Mouse (Mus musculus): Measurements from ENCODE around the gene Igfbp3. TPM values are rescaled to one million over a fixed set of nuclear protein-coding genes. Genes with fewer than 3 reads are reported as not detected.

Gene Igfbp3
- 19.7 and 22.3 TPM in 2 replicates for polyA plus RNA-seq (2014; fragmentation: Nextera tagmentation; extraction: Ambion mirVana)

- ATAC-seq (ENCODE audit: low FRiP score), result peak; percentile 91
These were observed at the start of gene Igfbp3 for GRCm38 (mm10) chr11:7213501-7214341. Gene Igfbp3, minus strand, starts transcription at chr11:7213923.

GRCm38 (mm10) chr11:7250870-7251269, 37.1 kb upstream of the Igfbp3 start:
- ATAC-seq (ENCODE audit: low FRiP score) (no peak), DNase-seq (ENCODE audit: low spot score) (no peak)
- Histone ChIP-seq H3K4me3 (replicated peaks; ENCODE audit: low read length) (no peak overlapping the region), H3K27me3 (ENCODE audit: control insufficient read depth, insufficient read depth, low read length) (no peaks in the 10 kb centered on the region), H3K9ac (no peak overlapping the region), H3K4me2 (replicated peaks) (no peak overlapping the region), H3K36me3 (replicated peaks; ENCODE audit: control insufficient read depth, insufficient read depth) (no peaks in the 10 kb centered on the region), H3K9me3 (ENCODE audit: control insufficient read depth, low read length) (no peaks in the 10 kb centered on the region), H3K27ac (no peak overlapping the region), H3K4me1 (replicated peaks; ENCODE audit: control insufficient read depth, insufficient read depth, low read length) (no peaks in the 10 kb centered on the region)
- 91% methylated on average over 5 of the region's 5 CpGs for WGBS

More at GRCm38 (mm10) chr11:7213501-7214341, at the start of gene Igfbp3:
- WGBS, result under 1% methylated on average over 73 of the region's 104 CpGs
- Histone ChIP-seq H3K4me2 (replicated peaks) (peak within 1 kb of the TSS; percentile 94), H3K4me3 (replicated peaks; ENCODE audit: low read length) (peak within 1 kb of the TSS; percentile 80), H3K27ac (peak within 1 kb of the TSS; percentile 89), H3K4me1 (replicated peaks; ENCODE audit: control insufficient read depth, insufficient read depth, low read length) (peaks cover 31% of the 10 kb centered on the region), H3K27me3 (ENCODE audit: control insufficient read depth, insufficient read depth, low read length) (peaks cover 34% of the 10 kb centered on the region), H3K9me3 (ENCODE audit: control insufficient read depth, low read length) (no peaks in the 10 kb centered on the region), H3K9ac (peak within 1 kb of the TSS; percentile 91), H3K36me3 (replicated peaks; ENCODE audit: control insufficient read depth, insufficient read depth) (no peaks in the 10 kb centered on the region)
- peak; percentile 89 for DNase-seq (ENCODE audit: low spot score)

- WGBS, result 83% methylated on average over 2 of the region's 2 CpGs
- H3K4me2 ChIP-seq (replicated peaks), result no peak overlapping the region
- no peak overlapping the region for H3K27ac ChIP-seq
- H3K27me3 ChIP-seq (ENCODE audit: control insufficient read depth, insufficient read depth, low read length), result no peaks in the 10 kb centered on the region
- H3K4me3 ChIP-seq (replicated peaks; ENCODE audit: low read length), result no peak overlapping the region
- DNase-seq (ENCODE audit: low spot score) (no peak), ATAC-seq (ENCODE audit: low FRiP score) (no peak)
- H3K36me3 ChIP-seq (replicated peaks; ENCODE audit: control insufficient read depth, insufficient read depth), result no peaks in the 10 kb centered on the region
- no peaks in the 10 kb centered on the region for H3K9me3 ChIP-seq (ENCODE audit: control insufficient read depth, low read length)
- H3K9ac ChIP-seq, result no peak overlapping the region
- no peaks in the 10 kb centered on the region for H3K4me1 ChIP-seq (replicated peaks; ENCODE audit: control insufficient read depth, insufficient read depth, low read length)
These were observed 36.7 kb upstream of the Igfbp3 start for GRCm38 (mm10) chr11:7250415-7250814.

- DNase-seq (ENCODE audit: low spot score), result no peak
- no peaks in the 10 kb centered on the region for H3K9me3 ChIP-seq (ENCODE audit: control insufficient read depth, low read length)
- WGBS, result 73% methylated on average over 1 of the region's 1 CpGs
- no peaks in the 10 kb centered on the region for H3K4me1 ChIP-seq (replicated peaks; ENCODE audit: control insufficient read depth, insufficient read depth, low read length)
- no peak for ATAC-seq (ENCODE audit: low FRiP score)
- no peak overlapping the region for H3K4me3 ChIP-seq (replicated peaks; ENCODE audit: low read length)
- H3K27ac ChIP-seq, result no peak overlapping the region
- no peak overlapping the region for H3K9ac ChIP-seq
- no peak overlapping the region for H3K4me2 ChIP-seq (replicated peaks)
- no peaks in the 10 kb centered on the region for H3K27me3 ChIP-seq (ENCODE audit: control insufficient read depth, insufficient read depth, low read length)
- no peaks in the 10 kb centered on the region for H3K36me3 ChIP-seq (replicated peaks; ENCODE audit: control insufficient read depth, insufficient read depth)
These were observed 31.1 kb upstream of the Igfbp3 start for GRCm38 (mm10) chr11:7244782-7245181.

- H3K36me3 ChIP-seq (replicated peaks; ENCODE audit: control insufficient read depth, insufficient read depth), result no peaks in the 10 kb centered on the region
- WGBS, result 52% methylated on average over 4 of the region's 4 CpGs
- H3K27ac ChIP-seq, result no peak overlapping the region
- no peaks in the 10 kb centered on the region for H3K9me3 ChIP-seq (ENCODE audit: control insufficient read depth, low read length)
- DNase-seq (ENCODE audit: low spot score), result no peak
- H3K27me3 ChIP-seq (ENCODE audit: control insufficient read depth, insufficient read depth, low read length), result no peaks in the 10 kb centered on the region
- H3K9ac ChIP-seq, result no peak overlapping the region
- H3K4me2 ChIP-seq (replicated peaks), result no peak overlapping the region
- ATAC-seq (ENCODE audit: low FRiP score), result no peak
- H3K4me3 ChIP-seq (replicated peaks; ENCODE audit: low read length), result no peak overlapping the region
- H3K4me1 ChIP-seq (replicated peaks; ENCODE audit: control insufficient read depth, insufficient read depth, low read length), result no peaks in the 10 kb centered on the region
These were observed 25.5 kb upstream of the Igfbp3 start for GRCm38 (mm10) chr11:7239041-7239740.

- H3K27ac ChIP-seq, result no peak overlapping the region
- H3K36me3 ChIP-seq (replicated peaks; ENCODE audit: control insufficient read depth, insufficient read depth), result no peaks in the 10 kb centered on the region
- 86% methylated on average over 6 of the region's 6 CpGs for WGBS
- H3K4me2 ChIP-seq (replicated peaks), result no peak overlapping the region
- DNase-seq (ENCODE audit: low spot score) (no peak), ATAC-seq (ENCODE audit: low FRiP score) (no peak)
- no peak overlapping the region for H3K9ac ChIP-seq
- H3K27me3 ChIP-seq (ENCODE audit: control insufficient read depth, insufficient read depth, low read length), result no peaks in the 10 kb centered on the region
- H3K9me3 ChIP-seq (ENCODE audit: control insufficient read depth, low read length), result no peaks in the 10 kb centered on the region
- no peaks in the 10 kb centered on the region for H3K4me1 ChIP-seq (replicated peaks; ENCODE audit: control insufficient read depth, insufficient read depth, low read length)
- no peak overlapping the region for H3K4me3 ChIP-seq (replicated peaks; ENCODE audit: low read length)
These were observed 24.8 kb upstream of the Igfbp3 start for GRCm38 (mm10) chr11:7238546-7238945.

GRCm38 (mm10) chr11:7237712-7238111, 24.0 kb upstream of the Igfbp3 start:
- Histone ChIP-seq H3K9me3 (ENCODE audit: control insufficient read depth, low read length) (no peaks in the 10 kb centered on the region), H3K9ac (no peak overlapping the region), H3K4me3 (replicated peaks; ENCODE audit: low read length) (no peak overlapping the region), H3K27me3 (ENCODE audit: control insufficient read depth, insufficient read depth, low read length) (no peaks in the 10 kb centered on the region), H3K4me2 (replicated peaks) (no peak overlapping the region), H3K27ac (no peak overlapping the region), H3K4me1 (replicated peaks; ENCODE audit: control insufficient read depth, insufficient read depth, low read length) (no peaks in the 10 kb centered on the region), H3K36me3 (replicated peaks; ENCODE audit: control insufficient read depth, insufficient read depth) (no peaks in the 10 kb centered on the region)
- no peak for ATAC-seq (ENCODE audit: low FRiP score)
- DNase-seq (ENCODE audit: low spot score), result no peak
- 68% methylated on average over 6 of the region's 6 CpGs for WGBS

- Histone ChIP-seq H3K36me3 (replicated peaks; ENCODE audit: control insufficient read depth, insufficient read depth) (no peaks in the 10 kb centered on the region), H3K4me2 (replicated peaks) (no peak overlapping the region), H3K4me3 (replicated peaks; ENCODE audit: low read length) (no peak overlapping the region), H3K9ac (no peak overlapping the region), H3K4me1 (replicated peaks; ENCODE audit: control insufficient read depth, insufficient read depth, low read length) (no peaks in the 10 kb centered on the region), H3K27ac (no peak overlapping the region), H3K9me3 (ENCODE audit: control insufficient read depth, low read length) (no peaks in the 10 kb centered on the region), H3K27me3 (ENCODE audit: control insufficient read depth, insufficient read depth, low read length) (no peaks in the 10 kb centered on the region)
- no peak for ATAC-seq (ENCODE audit: low FRiP score)
- WGBS, result 97% methylated on average over 2 of the region's 2 CpGs
- DNase-seq (ENCODE audit: low spot score), result no peak
These were observed 23.0 kb upstream of the Igfbp3 start for GRCm38 (mm10) chr11:7236751-7237150.

GRCm38 (mm10) chr11:7234981-7235609, 21.4 kb upstream of the Igfbp3 start:
- ATAC-seq (ENCODE audit: low FRiP score) (0 out of 2 replicates have a peak, but pooled peaks have one; percentile 23), DNase-seq (ENCODE audit: low spot score) (no peak)
- no peaks in the 10 kb centered on the region for H3K27me3 ChIP-seq (ENCODE audit: control insufficient read depth, insufficient read depth, low read length)
- H3K9me3 ChIP-seq (ENCODE audit: control insufficient read depth, low read length), result no peaks in the 10 kb centered on the region
- H3K4me3 ChIP-seq (replicated peaks; ENCODE audit: low read length), result no peak overlapping the region
- WGBS, result 46% methylated on average over 3 of the region's 3 CpGs
- no peaks in the 10 kb centered on the region for H3K4me1 ChIP-seq (replicated peaks; ENCODE audit: control insufficient read depth, insufficient read depth, low read length)
- no peak overlapping the region for H3K9ac ChIP-seq
- H3K27ac ChIP-seq, result no peak overlapping the region
- H3K36me3 ChIP-seq (replicated peaks; ENCODE audit: control insufficient read depth, insufficient read depth), result no peaks in the 10 kb centered on the region
- H3K4me2 ChIP-seq (replicated peaks), result no peak overlapping the region

Measured in hindbrain, embryonic 14.5 days (tissue).